Mouse (Mus musculus) liver, embryonic 13.5 days (tissue): ENCODE data around the gene Atxn10. TPM values are rescaled to one million over a fixed set of nuclear protein-coding genes. Genes with fewer than 3 reads are reported as not detected.

ENCODE experiments used
- ATAC-seq: fragments of 200-750 bp; cut with Nextera tagmentation; 2 replicates; pipeline ENCODE4 v1.8.0; 2017; ENCODE audit warnings: low read depth, mild to moderate bottlenecking, moderate number of reproducible peaks, moderate library complexity
- DNase-seq: peaks from one replicate; pipeline ENCODE4 v3.0.0; 2022
- H3K27ac ChIP-seq: fragments of 300-500 bp; sonication (generic); 2 replicates; pipeline ENCODE4 v1.5.1; 2015; ENCODE audit warnings: moderate library complexity, mild to moderate bottlenecking, inconsistent platforms
- H3K27me3 ChIP-seq: fragments of 300-500 bp; sonication (generic); 2 replicates; pipeline ENCODE4 v1.6.1; 2015; ENCODE audit warnings: mild to moderate bottlenecking, inconsistent platforms
- H3K36me3 ChIP-seq: fragments of 300-500 bp; sonication (generic); 2 replicates; pipeline ENCODE4 v1.6.1; 2015; ENCODE audit warnings: mild to moderate bottlenecking, inconsistent platforms
- H3K4me1 ChIP-seq: fragments of 300-500 bp; sonication (generic); replicated peaks from 2 replicates; pipeline ENCODE4 v1.6.1; 2015; ENCODE audit warnings: inconsistent platforms
- H3K4me2 ChIP-seq: fragments of 300-500 bp; sonication (generic); 2 replicates; pipeline ENCODE4 v1.6.1; 2015; ENCODE audit warnings: inconsistent platforms, mild to moderate bottlenecking, moderate library complexity
- H3K4me3 ChIP-seq: fragments of 300-500 bp; sonication (generic); replicated peaks from 2 replicates; pipeline ENCODE4 v1.5.1; 2015; ENCODE audit warnings: mild to moderate bottlenecking, inconsistent platforms
- H3K9ac ChIP-seq: fragments of 300-500 bp; sonication (generic); 2 replicates; pipeline ENCODE4 v1.6.1; 2015; ENCODE audit warnings: mild to moderate bottlenecking, inconsistent platforms
- H3K9me3 ChIP-seq: fragments of 300-500 bp; sonication (generic); replicated peaks from 2 replicates; pipeline ENCODE4 v1.6.1; 2016; ENCODE audit warnings: inconsistent platforms
- WGBS: fragments of 180-500 bp; shearing (Covaris S2); methylation state at CpG from one replicate; pipeline ENCODE4 v1.1.7; 2015; ENCODE audit not compliant: insufficient replicate concordance; 5-methylcytosine and 5-hydroxymethylcytosine counted together
- polyA plus RNA-seq: library from polyadenylated mRNA; unstranded; fragments of >200 nt; fragmentation: Nextera tagmentation; extraction: Ambion mirVana; gene quantifications from 2 replicates; pipeline ENCODE4 v1.2.1, GENCODE M21; 2015

Gene Atxn10
- polyA plus RNA-seq, result 92.8 and 98.2 TPM in 2 replicates

- Histone ChIP-seq H3K27me3 (no peaks in the 10 kb centered on the region), H3K4me3 (peak within 1 kb of the TSS; percentile 82), H3K9ac (peak within 1 kb of the TSS; percentile 80), H3K9me3 (no peaks in the 10 kb centered on the region), H3K36me3 (no peaks in the 10 kb centered on the region), H3K4me2 (peak within 1 kb of the TSS; percentile 73), H3K4me1 (peaks cover 36% of the 10 kb centered on the region), H3K27ac (peak within 1 kb of the TSS; percentile 85)
- DNase-seq (no peak), ATAC-seq (peak; percentile 1; the same call in 1 of the 2 replicates)
- 27% methylated on average over 9 of the region's 19 CpGs for WGBS
Measured at GRCm38 (mm10) chr15:85335671-85336300, at the start of gene Atxn10. TSS of gene Atxn10 (plus strand) at chr15:85336245.

DNA sequence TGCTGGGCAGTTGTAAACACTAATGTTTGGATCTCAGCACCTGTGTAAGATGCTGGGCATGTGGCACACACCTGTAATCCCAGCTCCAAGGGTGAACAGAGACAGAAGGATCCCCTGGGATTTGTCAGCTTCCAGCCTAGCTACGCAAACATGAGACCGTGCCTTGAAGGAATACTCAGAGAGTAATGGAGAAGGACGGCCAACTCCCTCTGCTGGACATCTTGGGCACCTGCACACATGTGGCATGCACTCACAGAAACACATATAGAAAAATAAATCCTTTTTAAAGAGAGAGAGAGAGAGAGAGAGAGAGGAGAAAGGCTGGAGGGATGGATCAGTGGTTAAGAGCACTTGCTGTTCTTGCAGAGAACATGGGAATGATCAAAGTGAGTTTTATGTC lies 41.4 kb upstream of the Atxn10 start:
- H3K4me1 ChIP-seq, result peaks cover 10% of the 10 kb centered on the region; the same call in 1 of the 2 replicates
- H3K9ac ChIP-seq, result no peak overlapping the region
- H3K27me3 ChIP-seq, result no peaks in the 10 kb centered on the region
- 62% methylated on average over 3 of the region's 3 CpGs for WGBS
- no peak for ATAC-seq
- no peaks in the 10 kb centered on the region for H3K9me3 ChIP-seq
- DNase-seq, result no peak
- H3K4me3 ChIP-seq, result no peak overlapping the region
- no peak overlapping the region for H3K4me2 ChIP-seq
- no peak overlapping the region for H3K27ac ChIP-seq
- H3K36me3 ChIP-seq, result no peaks in the 10 kb centered on the region

- H3K27me3 ChIP-seq, result no peaks in the 10 kb centered on the region
- no peaks in the 10 kb centered on the region for H3K9me3 ChIP-seq
- 64% methylated on average over 8 of the region's 8 CpGs for WGBS
- H3K36me3 ChIP-seq, result no peaks in the 10 kb centered on the region
- H3K9ac ChIP-seq, result no peak overlapping the region
- H3K4me3 ChIP-seq, result no peak overlapping the region
- DNase-seq, result no peak
- ATAC-seq, result no peak
- H3K27ac ChIP-seq, result no peak overlapping the region
- H3K4me1 ChIP-seq, result peaks cover 10% of the 10 kb centered on the region; the same call in 1 of the 2 replicates
- no peak overlapping the region for H3K4me2 ChIP-seq
Measured at GRCm38 (mm10) chr15:85295544-85295943, 40.5 kb upstream of the Atxn10 start.

- H3K4me3 ChIP-seq, result no peak overlapping the region
- no peak overlapping the region for H3K4me2 ChIP-seq
- no peak overlapping the region for H3K27ac ChIP-seq
- ATAC-seq, result no peak
- 55% methylated on average over 2 of the region's 2 CpGs for WGBS
- no peaks in the 10 kb centered on the region for H3K9me3 ChIP-seq
- H3K36me3 ChIP-seq, result no peaks in the 10 kb centered on the region
- no peak overlapping the region for H3K9ac ChIP-seq
- DNase-seq, result no peak
- H3K27me3 ChIP-seq, result no peaks in the 10 kb centered on the region
- peaks cover 10% of the 10 kb centered on the region; the same call in 1 of the 2 replicates for H3K4me1 ChIP-seq
Measured at GRCm38 (mm10) chr15:85295977-85296376, 40.1 kb upstream of the Atxn10 start.

- no peaks in the 10 kb centered on the region for H3K27me3 ChIP-seq
- H3K27ac ChIP-seq, result no peak overlapping the region
- ATAC-seq (no peak), DNase-seq (no peak)
- no peak overlapping the region for H3K9ac ChIP-seq
- peaks cover 10% of the 10 kb centered on the region; the same call in 1 of the 2 replicates for H3K4me1 ChIP-seq
- no peaks in the 10 kb centered on the region for H3K36me3 ChIP-seq
- no peak overlapping the region for H3K4me3 ChIP-seq
- 57% methylated on average over 3 of the region's 3 CpGs for whole genome bisulfite sequencing
- H3K9me3 ChIP-seq, result no peaks in the 10 kb centered on the region
- no peak overlapping the region for H3K4me2 ChIP-seq
Measured at GRCm38 (mm10) chr15:85296538-85296937, 39.5 kb upstream of the Atxn10 start.

- Histone ChIP-seq H3K36me3 (no peaks in the 10 kb centered on the region), H3K27me3 (no peaks in the 10 kb centered on the region), H3K4me2 (no peak overlapping the region), H3K4me3 (no peak overlapping the region), H3K9ac (no peak overlapping the region), H3K4me1 (peaks cover 10% of the 10 kb centered on the region; the same call in 1 of the 2 replicates), H3K9me3 (no peaks in the 10 kb centered on the region), H3K27ac (no peak overlapping the region)
- WGBS, result 50% methylated on average over 17 of the region's 17 CpGs
- ATAC-seq (no peak), DNase-seq (no peak)
Measured at GRCm38 (mm10) chr15:85298167-85298781, 37.8 kb upstream of the Atxn10 start.

- Histone ChIP-seq H3K4me2 (no peak overlapping the region), H3K27me3 (no peaks in the 10 kb centered on the region), H3K4me1 (peaks cover 10% of the 10 kb centered on the region; the same call in 1 of the 2 replicates), H3K9ac (no peak overlapping the region), H3K4me3 (no peak overlapping the region), H3K9me3 (peaks cover 2% of the 10 kb centered on the region; the same call in 1 of the 2 replicates), H3K27ac (no peak overlapping the region), H3K36me3 (no peaks in the 10 kb centered on the region)
- no peak for ATAC-seq
- 67% methylated on average over 9 of the region's 9 CpGs for WGBS
- DNase-seq, result no peak
Measured at GRCm38 (mm10) chr15:85298946-85299345, 37.1 kb upstream of the Atxn10 start.

DNA sequence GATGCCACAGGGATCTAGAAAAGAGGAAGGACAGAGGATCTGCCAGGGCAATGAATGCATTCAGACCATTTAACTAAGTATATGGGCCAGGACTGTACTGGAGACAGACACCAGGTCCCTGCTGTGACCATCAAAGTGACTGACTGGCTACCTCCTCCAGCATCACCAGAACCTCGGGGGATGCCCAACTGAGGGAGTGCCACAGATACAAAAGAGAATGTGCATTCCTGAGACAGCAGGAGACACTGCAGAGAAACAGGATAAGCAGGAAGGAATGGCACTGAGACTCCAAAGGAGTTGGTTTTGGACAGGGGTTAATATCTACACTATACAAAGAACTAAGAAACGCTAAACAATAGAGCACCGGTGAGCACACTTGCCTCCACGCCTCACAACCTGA lies 32.8 kb upstream of the Atxn10 start:
- no peak overlapping the region for H3K9ac ChIP-seq
- no peaks in the 10 kb centered on the region for H3K27me3 ChIP-seq
- H3K4me2 ChIP-seq, result no peak overlapping the region
- H3K36me3 ChIP-seq, result no peaks in the 10 kb centered on the region
- no peak overlapping the region for H3K4me3 ChIP-seq
- DNase-seq (no peak), ATAC-seq (no peak)
- no peaks in the 10 kb centered on the region for H3K4me1 ChIP-seq
- H3K9me3 ChIP-seq, result peaks cover 7% of the 10 kb centered on the region; the same call in 1 of the 2 replicates
- 72% methylated on average over 4 of the region's 4 CpGs for WGBS
- H3K27ac ChIP-seq, result no peak overlapping the region

DNA sequence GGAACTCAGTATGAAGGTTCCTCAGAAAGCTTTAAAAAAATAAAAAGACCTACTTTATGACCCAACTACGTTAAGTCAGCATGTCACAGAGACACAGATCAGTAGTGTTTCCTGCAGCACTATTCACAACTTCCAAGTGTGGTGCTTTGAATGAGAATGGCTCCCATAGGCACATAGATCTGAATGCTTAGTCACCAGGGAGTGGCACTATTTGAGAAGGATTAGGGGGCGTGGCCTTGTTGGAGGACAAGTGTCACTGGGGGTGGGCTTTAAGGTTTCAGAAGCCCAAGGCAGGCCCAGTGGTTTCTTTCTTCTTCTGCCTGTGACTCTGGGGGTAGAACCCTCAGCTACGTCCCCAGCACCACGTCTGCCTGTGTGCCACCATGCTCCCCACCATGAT lies 32.1 kb upstream of the Atxn10 start:
- Histone ChIP-seq H3K36me3 (no peaks in the 10 kb centered on the region), H3K9me3 (peaks cover 7% of the 10 kb centered on the region; the same call in 1 of the 2 replicates), H3K4me2 (no peak overlapping the region), H3K9ac (no peak overlapping the region), H3K4me1 (no peaks in the 10 kb centered on the region), H3K4me3 (no peak overlapping the region), H3K27me3 (no peaks in the 10 kb centered on the region), H3K27ac (no peak overlapping the region)
- DNase-seq, result no peak
- WGBS, result 72% methylated on average over 4 of the region's 4 CpGs
- ATAC-seq, result no peak

GRCm38 (mm10) chr15:85307061-85307660 lies 28.9 kb upstream of the Atxn10 start:
- Histone ChIP-seq H3K4me3 (no peak overlapping the region), H3K9me3 (peaks cover 7% of the 10 kb centered on the region; the same call in 1 of the 2 replicates), H3K9ac (no peak overlapping the region), H3K27me3 (no peaks in the 10 kb centered on the region), H3K36me3 (no peaks in the 10 kb centered on the region), H3K4me2 (no peak overlapping the region), H3K4me1 (no peaks in the 10 kb centered on the region), H3K27ac (no peak overlapping the region)
- WGBS, result 74% methylated on average over 2 of the region's 2 CpGs
- ATAC-seq, result no peak
- DNase-seq, result no peak

- H3K27me3 ChIP-seq, result no peaks in the 10 kb centered on the region; the same call in 1 of the 2 replicates
- H3K9me3 ChIP-seq, result 0 out of 2 replicates have a peak, but pooled peaks cover 3% of the 10 kb centered on the region
- no peak for DNase-seq
- no peaks in the 10 kb centered on the region for H3K36me3 ChIP-seq
- H3K9ac ChIP-seq, result no peak overlapping the region
- no peak overlapping the region for H3K4me2 ChIP-seq
- peaks cover 3% of the 10 kb centered on the region; the same call in 1 of the 2 replicates for H3K4me1 ChIP-seq
- ATAC-seq, result no peak
- no peak overlapping the region for H3K4me3 ChIP-seq
- no peak overlapping the region for H3K27ac ChIP-seq
- 60% methylated on average over 10 of the region's 10 CpGs for WGBS
Measured at GRCm38 (mm10) chr15:85311058-85311657, 24.9 kb upstream of the Atxn10 start.
